Mouse (Mus musculus): ENCODE data around the gene Defb43.

Defb43 gene

DNA sequence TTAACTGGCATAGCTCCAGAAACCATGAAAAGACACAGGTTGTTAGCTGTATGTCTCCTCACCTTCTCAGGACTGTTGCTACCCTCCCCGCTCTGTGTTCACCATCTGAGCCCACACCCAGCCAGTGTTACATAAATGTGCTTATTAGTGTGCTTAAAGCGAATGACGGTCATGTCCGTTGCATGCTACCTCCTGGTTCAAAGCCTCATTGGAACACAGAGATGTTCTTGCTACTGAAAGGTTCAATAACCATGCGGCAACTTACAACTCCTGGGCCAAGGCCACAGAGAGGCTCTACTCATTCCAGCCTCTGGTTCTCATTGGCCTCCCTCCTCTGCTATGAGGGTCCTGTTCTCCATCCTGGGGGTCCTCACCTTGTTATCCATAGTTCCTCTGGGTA, at the start of gene Defb43:
TSS of gene Defb43 (plus strand) at position 301 of the 400 bp plus-strand sequence.
- DNase-seq (ENCODE audit: low read depth): no peak

DNA sequence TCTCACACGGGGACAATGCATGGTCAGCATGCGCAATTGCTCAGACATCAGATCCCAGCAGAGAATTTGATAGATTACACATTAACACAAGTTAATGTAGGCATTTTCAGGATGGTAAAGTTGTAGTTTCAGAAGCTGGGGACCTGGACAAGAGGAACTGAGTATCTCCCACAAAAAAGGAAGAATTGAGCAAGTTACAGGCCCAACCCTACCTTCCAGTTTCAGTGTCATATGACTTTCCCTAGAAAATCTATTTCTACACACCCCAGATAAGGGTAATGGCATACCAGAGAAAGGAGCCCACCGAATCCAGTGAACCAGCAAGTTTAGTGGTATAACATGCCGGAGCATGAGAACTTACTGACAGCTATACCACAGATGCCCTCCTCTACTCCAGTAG, 47.9 kb upstream of the Defb43 start:
- DNase-seq (ENCODE audit: low read depth): no peak

DNA sequence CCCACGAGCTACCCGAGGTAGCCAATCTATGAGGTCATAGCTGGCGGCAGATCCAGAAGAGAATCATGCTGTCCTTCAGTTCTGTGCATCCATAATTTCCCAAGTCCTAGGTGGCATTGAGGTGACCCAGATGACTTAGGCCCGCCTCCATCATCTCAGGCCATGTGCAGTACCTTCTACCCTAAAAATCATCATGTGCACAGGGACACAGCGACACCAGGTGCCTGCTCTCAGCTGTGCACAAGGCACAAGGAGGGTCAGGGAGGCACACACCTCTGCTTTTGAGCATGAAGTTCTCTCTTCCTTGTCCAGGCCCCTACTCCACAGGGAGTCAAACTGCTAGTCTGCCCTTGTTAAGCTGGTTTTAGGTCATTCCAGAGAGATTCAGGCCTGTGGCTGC, 46.2 kb upstream of the Defb43 start:
- DNase-seq (ENCODE audit: low read depth): no peak

DNA sequence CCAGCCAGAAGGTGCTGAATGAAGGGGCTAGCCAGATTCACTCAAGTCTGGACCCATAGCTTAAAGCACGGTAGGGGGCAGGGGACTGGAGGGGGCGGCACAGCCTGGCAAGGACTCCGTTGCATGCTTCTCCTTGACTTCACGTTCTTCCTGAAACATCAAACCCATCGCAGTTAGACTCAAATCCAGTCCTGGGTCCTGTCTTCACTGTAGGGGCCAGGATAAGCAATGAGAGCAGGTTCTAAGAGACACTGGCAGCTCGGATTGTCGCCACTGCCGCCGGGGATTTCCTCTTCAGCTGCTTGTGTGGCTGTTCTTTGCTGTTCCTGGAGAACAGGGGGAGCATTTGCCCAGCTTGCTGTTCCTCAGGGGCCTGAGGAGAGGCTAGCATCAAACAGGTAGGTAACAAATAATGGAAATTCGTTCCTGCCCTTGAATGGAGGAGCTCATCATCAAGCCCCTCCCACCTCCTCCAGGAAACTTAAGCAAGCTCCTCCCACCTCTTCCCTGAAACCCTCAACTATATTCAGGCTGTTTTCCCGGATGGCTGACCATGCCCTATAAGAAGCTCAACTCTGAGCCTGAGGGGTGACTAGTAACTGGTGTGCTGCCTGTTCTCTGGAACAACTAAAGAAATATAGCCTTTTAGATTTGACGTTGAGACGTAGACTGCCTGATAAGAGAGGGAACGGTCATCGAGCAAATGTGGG, 45.6 kb upstream of the Defb43 start:
- no peak for DNase-seq (ENCODE audit: low read depth)

DNA sequence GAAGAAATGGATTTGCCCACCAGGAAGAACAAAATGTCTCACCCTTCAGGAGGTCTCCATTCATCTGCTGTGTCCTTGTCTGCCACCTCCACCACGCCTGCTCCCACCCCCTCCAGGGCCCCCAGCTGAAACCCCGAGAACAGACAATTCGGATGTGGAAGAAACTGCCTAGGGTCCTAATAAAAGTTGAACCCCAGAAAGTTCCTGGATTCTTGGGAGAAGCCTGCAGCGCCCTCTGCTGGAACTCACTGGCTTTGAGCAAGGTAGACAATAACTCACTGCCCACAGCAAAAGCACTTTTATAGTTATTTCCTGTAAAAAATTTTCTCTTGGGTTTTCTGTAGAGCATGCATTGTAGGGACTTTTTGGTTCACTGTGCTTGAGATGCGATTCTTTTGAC, 36.5 kb upstream of the Defb43 start:
- peak; percentile 32 for DNase-seq (ENCODE audit: low read depth)

DNA sequence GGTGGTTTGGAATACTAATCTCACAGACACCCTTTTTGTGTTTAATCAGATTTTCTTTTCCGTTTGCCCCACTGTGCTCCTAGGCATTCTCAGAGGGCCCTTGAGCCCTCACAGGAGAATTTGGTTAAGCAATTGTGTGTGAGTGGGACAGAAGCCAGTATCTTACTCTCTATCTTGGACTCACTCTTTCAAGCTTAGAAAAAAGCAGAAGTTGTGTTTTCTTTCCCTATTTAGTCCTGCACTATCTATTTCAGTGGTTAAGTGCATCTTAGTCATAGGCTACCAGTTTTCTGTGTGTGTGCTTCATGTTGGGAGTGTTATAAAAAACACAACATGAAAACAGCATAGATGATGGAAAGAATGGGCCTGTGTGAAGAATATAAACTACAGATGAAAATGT, 31.8 kb upstream of the Defb43 start:
- no peak for DNase-seq (ENCODE audit: low read depth)

DNA sequence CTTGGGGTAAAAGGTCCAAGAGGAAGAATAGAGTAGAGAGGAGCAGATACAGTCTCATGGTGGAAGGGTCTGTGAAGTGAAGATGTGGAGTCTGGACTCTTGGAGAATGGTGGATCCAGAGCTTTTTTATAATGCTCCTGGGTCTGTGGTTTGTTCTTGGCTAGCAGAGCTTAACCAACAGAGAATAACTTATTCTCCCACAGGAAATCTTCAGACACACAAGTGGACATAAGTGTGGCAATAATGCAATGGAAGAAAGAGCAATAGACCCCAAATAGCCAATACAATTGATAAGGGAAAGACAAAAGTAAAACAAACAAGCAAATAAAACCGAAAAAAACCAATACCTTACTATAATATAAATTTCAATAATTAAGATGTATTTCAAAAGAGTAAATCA, 27.2 kb upstream of the Defb43 start, which contains the start of gene Defb48:
TSS of gene Defb48 (minus strand) at position 101 of the 400 bp plus-strand sequence.
- no peak for DNase-seq (ENCODE audit: low read depth)

DNA sequence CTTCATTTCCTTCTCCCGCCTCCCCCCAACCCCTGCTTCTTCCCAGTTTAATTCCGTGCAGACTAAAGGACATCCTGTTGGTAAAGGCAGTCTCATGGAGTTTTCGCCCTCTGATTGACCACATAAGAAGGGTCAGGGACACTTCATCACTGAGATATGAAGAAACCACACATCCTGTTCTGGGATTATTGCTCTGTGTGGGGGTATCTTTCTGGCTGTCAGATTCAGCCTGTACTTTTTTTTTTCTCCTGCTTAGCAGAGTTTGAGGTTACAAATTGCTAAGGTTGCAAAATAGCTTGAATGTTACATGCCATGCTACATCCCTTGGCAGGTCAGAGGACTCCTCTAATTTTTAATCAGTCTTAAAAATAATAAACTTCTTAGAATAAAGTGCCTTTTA, 20.3 kb upstream of the Defb43 start:
- no peak for DNase-seq (ENCODE audit: low read depth)

DNA sequence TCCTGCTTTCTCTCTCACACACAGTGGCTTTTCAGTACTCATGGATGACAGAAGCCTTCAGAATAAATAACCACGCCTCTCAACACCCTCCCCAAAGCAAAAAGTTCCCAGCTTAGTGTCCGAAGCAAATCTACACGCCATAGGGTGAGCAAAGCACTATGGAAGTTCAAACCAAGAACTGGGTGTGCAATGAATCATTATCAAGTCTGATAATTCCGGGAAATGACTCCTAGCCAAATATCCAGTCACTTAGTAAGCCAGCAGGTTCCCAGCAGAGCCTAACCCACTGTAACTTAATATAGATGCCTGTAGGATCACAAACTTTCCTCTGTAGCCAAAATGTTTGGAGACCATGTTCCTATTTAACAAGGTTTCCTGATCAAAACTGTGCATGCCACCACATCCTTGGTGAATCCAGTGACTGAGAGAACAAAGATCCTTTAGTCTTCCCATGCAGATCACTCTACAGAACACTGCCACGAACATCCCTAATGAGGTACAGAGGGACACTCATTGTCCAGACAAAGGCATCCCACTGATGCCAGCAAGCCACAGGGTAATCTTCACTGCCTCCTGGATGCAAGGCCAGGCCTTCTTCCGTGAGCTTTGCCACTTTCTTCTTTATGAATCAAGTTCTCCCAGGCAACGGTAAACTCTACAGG, 19.6 kb upstream of the Defb43 start:
- no peak for DNase-seq (ENCODE audit: low read depth)

DNA sequence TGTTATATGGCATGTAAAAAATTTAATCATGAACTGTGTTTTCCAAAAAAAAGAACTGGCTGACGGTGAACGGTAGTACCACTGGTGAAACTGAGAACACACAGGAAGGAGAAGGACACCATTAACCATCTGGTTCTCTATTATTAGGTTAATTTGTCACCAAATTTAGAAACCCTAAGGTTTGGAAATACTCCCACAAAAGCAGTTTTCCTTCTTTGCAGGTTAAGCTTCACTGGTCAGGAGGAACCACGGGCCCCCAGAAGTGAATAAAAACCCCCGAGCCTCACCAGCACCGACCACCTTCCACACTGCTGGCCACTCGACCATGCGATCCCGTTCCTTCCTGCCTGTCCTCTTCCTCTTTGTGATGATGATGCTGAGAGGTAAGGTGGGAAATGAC, 13.8 kb upstream of the Defb43 start, which contains the start of gene Defb47:
TSS of gene Defb47 (plus strand) at position 301 of the 400 bp plus-strand sequence.
- DNase-seq (ENCODE audit: low read depth): no peak

DNA sequence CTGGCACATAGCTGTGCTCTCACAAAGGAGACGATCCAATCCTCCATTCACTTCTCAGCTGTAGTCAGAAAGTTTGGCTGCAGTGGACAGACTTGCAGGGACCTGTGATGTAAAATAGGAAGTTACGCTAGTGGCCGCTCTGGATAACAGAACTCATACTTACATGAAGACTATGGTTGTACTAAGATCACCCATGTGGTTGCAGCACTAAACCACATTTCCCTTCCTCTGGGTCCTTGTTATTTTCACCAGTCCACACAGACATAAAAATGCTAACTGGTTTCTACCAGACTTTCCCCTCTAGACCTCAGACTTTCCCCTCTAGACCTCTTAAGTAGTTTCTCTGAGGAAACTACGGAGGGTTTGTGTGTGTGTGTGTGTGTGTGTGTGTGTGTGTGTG, 12.6 kb upstream of the Defb43 start:
- DNase-seq (ENCODE audit: low read depth): no peak

DNA sequence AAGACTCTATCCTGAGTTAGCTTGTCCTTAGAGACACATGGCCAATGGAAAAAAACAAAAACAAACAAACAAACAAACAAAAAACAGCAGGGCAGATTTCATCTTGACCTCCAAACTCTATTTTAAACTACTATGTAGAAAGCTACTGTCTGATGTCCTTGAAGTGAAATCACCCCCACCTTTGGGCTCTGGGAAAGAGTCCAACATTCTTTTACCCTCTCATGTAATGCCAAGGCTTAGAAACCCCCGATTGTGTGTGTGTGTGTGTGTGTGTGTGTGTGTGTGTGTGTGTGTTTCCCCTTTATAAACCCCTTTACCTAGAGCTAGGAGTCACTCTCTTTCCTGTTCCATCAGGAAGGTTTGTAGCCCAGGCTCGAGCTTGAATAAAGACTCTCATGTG, 9.0 kb upstream of the Defb43 start:
- DNase-seq (ENCODE audit: low read depth): no peak

DNA sequence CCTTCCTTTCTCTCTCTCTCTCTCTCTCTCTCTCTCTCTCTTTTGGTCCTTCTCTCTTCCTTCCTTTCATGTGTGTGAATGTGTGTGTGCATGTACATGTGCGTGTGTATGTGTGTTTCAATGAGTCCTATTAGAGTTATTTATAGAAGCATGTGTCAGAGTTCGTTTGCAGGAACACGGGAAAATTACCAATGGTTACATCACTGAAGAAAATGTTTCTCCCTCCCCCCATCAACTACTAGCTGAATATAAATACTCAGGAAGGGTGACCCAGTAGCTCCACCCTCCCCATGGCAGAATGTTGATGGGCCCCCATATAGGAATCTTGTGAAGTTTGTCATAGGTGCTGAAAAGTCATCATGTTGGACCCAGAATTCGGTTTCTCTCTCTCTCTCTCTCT, 1.5 kb downstream of the Defb43 start:
- DNase-seq (ENCODE audit: low read depth): no peak

DNA sequence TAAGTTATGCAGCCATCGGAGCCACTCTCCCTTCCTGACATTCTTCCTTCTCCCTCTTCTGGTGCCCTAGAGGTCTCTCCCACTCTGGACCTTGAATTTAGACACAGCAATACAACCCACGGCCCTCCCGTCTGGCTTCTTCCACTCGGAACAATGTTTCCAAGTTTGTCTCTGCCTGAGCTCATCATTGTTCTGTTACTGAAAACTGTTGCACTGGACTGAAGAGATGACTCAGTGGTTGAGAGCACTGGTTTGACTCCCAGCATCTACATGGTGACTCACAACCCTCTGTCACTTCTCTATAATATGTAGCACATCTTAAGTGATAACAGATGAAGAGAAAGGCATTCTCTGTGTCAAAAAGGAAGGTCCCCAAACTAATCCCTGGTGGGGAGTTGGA, 3.1 kb downstream of the Defb43 start:
- DNase-seq (ENCODE audit: low read depth): no peak

DNA sequence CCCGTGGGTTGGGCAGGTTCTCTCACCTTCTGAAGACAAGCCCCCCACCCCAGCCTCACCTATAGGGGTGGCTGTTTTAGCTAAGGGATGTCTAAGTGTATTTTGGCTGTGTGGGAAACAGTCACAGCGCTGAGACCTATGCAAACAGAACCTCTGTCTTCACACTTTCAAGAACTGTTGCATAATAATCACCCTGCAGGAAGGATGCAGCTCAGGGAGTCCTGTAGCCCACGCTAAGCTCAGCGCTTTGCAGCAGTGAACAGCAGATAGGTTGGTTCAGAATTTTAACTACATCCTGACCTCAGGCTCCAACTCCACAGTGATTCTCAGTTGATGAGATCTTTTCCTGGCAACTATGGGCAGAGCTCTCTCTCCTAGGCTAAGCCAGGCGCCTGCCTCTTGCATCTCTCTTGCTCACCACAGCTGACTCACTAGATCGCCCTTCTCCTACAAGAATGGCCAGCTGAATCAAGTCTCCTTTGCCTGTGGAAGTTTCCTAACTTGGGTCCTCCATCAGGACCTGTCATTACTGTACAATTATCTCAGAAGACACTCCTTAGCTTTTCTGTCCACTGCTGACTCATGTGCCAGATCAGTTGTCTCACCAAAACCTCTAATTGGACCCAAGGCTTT, 9.1 kb downstream of the Defb43 start:
- DNase-seq (ENCODE audit: low read depth): no peak

DNA sequence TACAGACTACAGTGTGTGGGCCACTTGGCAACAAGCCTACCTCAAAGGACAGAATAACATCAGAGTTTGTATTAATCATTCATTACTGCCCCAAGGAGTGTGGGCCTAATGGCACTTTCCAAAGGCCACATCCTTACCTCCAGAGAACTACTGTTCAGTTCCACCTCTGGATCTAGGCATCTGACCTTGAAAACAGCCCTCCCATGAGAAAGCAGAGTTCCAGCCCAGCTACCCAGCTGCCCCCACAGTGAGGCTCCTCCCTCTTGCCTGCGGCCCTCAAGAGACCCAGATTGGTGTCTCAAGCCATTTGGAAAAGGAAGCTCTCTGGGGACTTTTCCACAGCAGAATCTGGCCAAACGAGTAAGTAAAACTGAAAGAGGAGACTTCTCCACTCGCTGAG, 35.1 kb downstream of the Defb43 start, which contains the start of gene Defb42:
TSS of gene Defb42 (plus strand) at position 301 of the 400 bp plus-strand sequence.
- DNase-seq (ENCODE audit: low read depth): no peak

DNA sequence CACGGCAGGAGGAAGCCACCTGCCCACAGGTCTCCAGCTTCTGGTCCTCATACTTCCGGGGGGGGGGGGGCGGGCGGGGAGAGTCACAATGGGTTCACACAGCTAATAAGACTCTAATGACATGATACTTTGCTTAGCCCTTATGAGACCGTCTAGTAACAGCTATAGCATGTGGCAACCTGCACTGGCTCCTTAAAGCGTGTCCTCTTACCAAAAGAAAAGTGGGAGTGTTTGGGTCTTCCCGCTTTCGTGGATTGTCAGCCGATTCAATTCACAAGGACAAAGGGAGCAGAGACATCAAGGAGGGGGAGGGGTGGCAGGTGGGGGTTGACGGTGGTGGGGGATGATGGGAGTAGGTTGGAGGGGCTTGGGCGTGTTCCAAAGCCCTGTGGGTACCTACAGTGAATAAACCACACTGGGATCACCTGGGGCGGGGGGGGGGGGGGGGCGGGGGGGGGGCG, 38.4 kb downstream of the Defb43 start, which contains the start of gene Defb30:
TSS of gene Defb30 (minus strand) at position 51 of the 461 bp plus-strand sequence.
- DNase-seq (ENCODE audit: low read depth): no peak

DNA sequence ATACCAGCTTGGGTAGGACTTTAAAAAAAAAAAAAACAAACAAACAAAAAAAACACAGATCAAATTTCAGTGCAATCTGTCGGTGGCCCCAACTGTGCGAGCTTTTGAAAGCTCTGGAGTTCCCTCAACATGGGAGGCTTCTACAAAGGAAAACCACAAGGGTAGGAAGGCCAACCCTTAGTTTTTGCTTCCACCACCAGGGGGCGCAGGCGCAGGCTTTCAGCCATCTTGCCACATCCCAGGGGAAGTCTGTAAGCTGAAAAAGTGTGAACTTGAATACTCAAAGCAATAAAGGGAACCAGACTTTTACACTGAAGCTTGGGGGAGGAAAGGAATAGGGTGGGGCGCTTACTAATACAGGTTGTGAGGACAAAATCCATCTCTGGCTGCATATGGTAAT, 39.2 kb downstream of the Defb43 start:
- DNase-seq (ENCODE audit: low read depth): peak; percentile 50

DNA sequence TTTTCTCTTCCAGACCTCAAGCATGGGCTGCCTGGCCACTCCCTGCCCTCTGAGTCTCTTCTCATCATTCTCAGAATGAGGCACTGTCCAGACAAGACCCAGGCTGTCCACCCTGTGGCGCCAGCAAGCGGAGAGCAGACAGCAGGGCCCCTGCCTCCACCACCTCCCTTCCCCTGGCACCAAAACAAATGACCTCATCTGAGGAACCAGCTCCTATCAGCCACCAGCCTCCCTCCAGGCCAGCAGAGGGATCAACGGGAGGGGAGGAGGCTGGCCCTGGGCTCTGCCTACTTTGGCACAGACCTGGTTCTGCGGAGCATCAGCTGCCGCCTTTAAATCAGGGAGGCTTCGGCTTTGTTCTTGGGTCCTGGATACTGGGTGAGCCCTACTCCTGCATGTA, 43.2 kb downstream of the Defb43 start:
- no peak for DNase-seq (ENCODE audit: low read depth)

DNA sequence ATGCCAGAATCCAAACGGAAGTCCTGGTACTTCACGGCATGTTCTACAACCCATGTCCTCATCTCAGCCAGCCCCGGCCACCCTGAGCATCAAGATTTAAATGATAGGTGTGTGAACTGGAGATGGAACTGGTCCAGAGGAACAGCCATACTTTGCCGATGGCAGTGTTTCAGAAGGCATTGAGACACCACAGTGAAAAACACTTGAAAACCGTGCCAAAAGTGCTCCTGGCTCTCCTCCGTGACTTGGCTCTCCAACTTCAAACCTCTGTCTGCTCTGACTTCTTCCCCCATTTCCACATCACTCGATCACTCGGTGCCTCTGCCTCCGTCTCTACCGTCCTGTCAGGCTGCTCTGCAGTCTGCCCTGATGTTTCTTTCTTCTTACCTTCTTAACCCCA, 48.8 kb downstream of the Defb43 start:
- no peak for DNase-seq (ENCODE audit: low read depth)

DNA sequence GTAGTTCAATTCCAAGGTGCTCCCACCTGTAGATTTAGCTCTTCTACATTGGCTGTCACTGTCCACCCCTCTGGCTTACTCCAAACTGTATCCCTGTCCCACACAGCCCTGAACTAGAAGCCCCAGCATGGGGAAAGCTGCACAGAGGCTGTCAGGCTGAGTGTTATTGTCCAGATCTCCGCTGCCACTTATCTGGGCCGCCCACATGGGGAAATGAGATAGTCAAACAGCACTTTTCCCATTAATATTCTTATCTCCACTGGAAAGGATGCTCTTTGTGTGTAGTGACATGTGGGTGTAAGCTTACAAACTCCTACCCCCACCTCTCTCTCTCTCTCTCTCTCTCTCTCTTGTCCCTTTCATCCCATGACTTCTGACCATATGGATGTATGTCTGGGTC, 50.6 kb downstream of the Defb43 start:
- peak; percentile 76 for DNase-seq (ENCODE audit: low read depth)

DNA sequence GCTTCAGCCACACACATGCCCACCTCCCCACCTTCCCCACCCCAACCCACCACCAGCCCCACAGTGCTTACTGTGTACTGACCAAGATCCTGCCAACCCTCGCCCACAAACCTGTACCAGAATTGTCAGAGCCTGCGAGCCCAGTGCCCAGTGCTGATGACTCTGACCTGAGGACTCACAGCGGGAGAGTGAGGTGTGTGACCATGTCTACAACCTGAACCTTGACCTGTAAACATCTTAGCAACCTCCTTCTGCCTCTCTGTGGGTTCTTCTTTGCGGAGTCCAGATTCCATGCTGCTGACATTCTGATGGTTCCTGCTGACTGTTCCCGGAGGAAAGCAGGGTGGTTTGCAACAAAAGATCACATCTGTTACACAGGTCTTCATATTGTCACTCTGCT, 53.8 kb downstream of the Defb43 start:
- no peak for DNase-seq (ENCODE audit: low read depth)
